Mouse (Mus musculus) myocyte (in vitro differentiated cells): ENCODE data around the gene Caskin2.

ENCODE experiments used
- MAX ChIP-seq: IDR thresholded peaks from one replicate; pipeline ENCODE4 v1.6.1; 2011; ENCODE audit warnings: low read depth, mild to moderate bottlenecking, control low read depth
- POLR2A ChIP-seq: IDR thresholded peaks from one replicate; pipeline ENCODE4 v1.6.1; 2011; ENCODE audit warnings: low read depth, mild to moderate bottlenecking, control low read depth, moderate library complexity; ENCODE audit not compliant: insufficient read length

- TF ChIP-seq POLR2A (no peak), MAX (no peak)
Measured at GRCm38 (mm10) chr11:115774653-115775052, 38.8 kb downstream of the Caskin2 start.
